In the genomic region with DNA sequence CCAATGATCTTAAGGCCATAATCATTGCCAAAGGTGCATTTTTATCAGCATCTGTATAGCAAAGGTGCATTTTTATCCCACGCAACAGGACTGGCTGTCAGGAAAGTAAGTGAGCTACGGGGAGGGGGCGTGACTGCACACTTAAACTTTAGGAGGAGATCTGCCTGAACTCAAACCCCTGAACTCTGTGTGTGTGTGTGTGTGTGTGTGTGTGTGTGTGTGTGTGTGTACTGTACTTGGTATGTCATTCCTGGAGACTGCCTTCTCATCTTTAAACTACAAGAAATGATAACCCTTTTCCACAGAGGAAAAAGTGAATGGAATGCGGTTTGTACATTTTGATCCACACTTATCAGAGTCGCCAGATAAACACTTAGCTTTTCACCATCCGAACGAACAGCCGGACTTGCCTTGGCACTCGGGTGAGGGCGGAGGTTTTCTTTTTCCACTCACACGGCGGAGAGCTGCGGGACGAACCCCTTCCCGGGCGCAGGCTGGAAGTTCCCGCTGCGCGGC, we compare ENCODE assay signal across 8 mouse cellular contexts. TPM values are rescaled to one million over a fixed set of nuclear protein-coding genes. Genes with fewer than 3 reads are reported as not detected.
DNase-seq lines count a peak whose midpoint lies in the region; ATAC-seq and TF ChIP-seq lines count a peak whose summit lies in the region.

No protein-coding gene starts in this region.

- peak overlapping the region; percentile 85 for H3K4me3 ChIP-seq in lung, embryonic 16.5 days (ENCODE audit: low read length)
- peak overlapping the region; percentile 80 for H3K4me3 ChIP-seq in embryonic facial prominence, embryonic 15.5 days (replicated peaks)
- H3K4me3 ChIP-seq in limb, embryonic 11.5 days (ENCODE audit: low read depth, low read length): peak overlapping the region; percentile 68
- H3K4me3 ChIP-seq in small intestine, adult 2 months (ENCODE audit: low read depth, low read length): peak overlapping the region; percentile 78

- H3K36me3 ChIP-seq in lung, embryonic 16.5 days (ENCODE audit: control insufficient read depth, insufficient read depth, low read length): no peaks in the 10 kb centered on the region
- no peaks in the 10 kb centered on the region for H3K36me3 ChIP-seq in embryonic facial prominence, embryonic 15.5 days
- H3K36me3 ChIP-seq in limb, embryonic 11.5 days (ENCODE audit: control insufficient read depth, insufficient read depth, low read length): no peaks in the 10 kb centered on the region
- H3K36me3 ChIP-seq in small intestine, adult 2 months (ENCODE audit: control insufficient read depth, insufficient read depth, low read length): no peaks in the 10 kb centered on the region

- WGBS in lung, embryonic 16.5 days: 2% methylated on average over 19 of the region's 19 CpGs
- WGBS in embryonic facial prominence, embryonic 15.5 days: 1% methylated on average over 19 of the region's 19 CpGs
- WGBS in limb, embryonic 11.5 days: 2% methylated on average over 19 of the region's 19 CpGs
- WGBS in small intestine, adult 2 months: 4% methylated on average over 19 of the region's 19 CpGs

- peak overlapping the region; percentile 97 for H3K4me2 ChIP-seq in lung, embryonic 16.5 days (ENCODE audit: low read depth, low read length)
- peak overlapping the region; percentile 93 for H3K4me2 ChIP-seq in embryonic facial prominence, embryonic 15.5 days (replicated peaks)
- peak overlapping the region; percentile 96 for H3K4me2 ChIP-seq in limb, embryonic 11.5 days (ENCODE audit: low read depth, severe bottlenecking)

- TF ChIP-seq POLR2A in small intestine, adult 2 months (IDR thresholded peaks at IDR 0.05; ENCODE audit: low read depth, low read length): no peak

- H3K27ac ChIP-seq in lung, embryonic 16.5 days (ENCODE audit: low read length): peak overlapping the region; percentile 95
- peak overlapping the region; percentile 99 for H3K27ac ChIP-seq in embryonic facial prominence, embryonic 15.5 days (replicated peaks)
- H3K27ac ChIP-seq in limb, embryonic 11.5 days (replicated peaks; ENCODE audit: low read depth, low read length): peak overlapping the region; percentile 95
- peak overlapping the region; percentile 99 for H3K27ac ChIP-seq in small intestine, adult 2 months (ENCODE audit: insufficient read depth, low read depth, low read length)

- H3K9ac ChIP-seq in lung, embryonic 16.5 days (ENCODE audit: low read length): peak overlapping the region; percentile 94
- peak overlapping the region; percentile 89 for H3K9ac ChIP-seq in embryonic facial prominence, embryonic 15.5 days
- peak overlapping the region; percentile 85 for H3K9ac ChIP-seq in limb, embryonic 11.5 days (ENCODE audit: low read length)

- no peaks in the 10 kb centered on the region for H3K9me3 ChIP-seq in lung, embryonic 16.5 days (ENCODE audit: control insufficient read depth, low read length)
- H3K9me3 ChIP-seq in embryonic facial prominence, embryonic 15.5 days (replicated peaks): no peaks in the 10 kb centered on the region
- no peaks in the 10 kb centered on the region for H3K9me3 ChIP-seq in limb, embryonic 11.5 days (ENCODE audit: control insufficient read depth, low read length)

- no peaks in the 10 kb centered on the region for H3K27me3 ChIP-seq in lung, embryonic 16.5 days (ENCODE audit: control insufficient read depth, insufficient read depth, low read depth, low read length)
- H3K27me3 ChIP-seq in embryonic facial prominence, embryonic 15.5 days: no peaks in the 10 kb centered on the region
- H3K27me3 ChIP-seq in limb, embryonic 11.5 days (ENCODE audit: control insufficient read depth, insufficient read depth, low read length): no peaks in the 10 kb centered on the region
- H3K27me3 ChIP-seq in small intestine, adult 2 months (ENCODE audit: control insufficient read depth, insufficient read depth, low read length): no peaks in the 10 kb centered on the region

- no peak for TF ChIP-seq CTCF in small intestine, adult 2 months (IDR thresholded peaks at IDR 0.05; ENCODE audit: extremely low read depth, insufficient read length, insufficient replicate concordance, low read depth, low read length)

- ATAC-seq in lung, embryonic 16.5 days (ENCODE audit: low read depth): no peak
- no peak for ATAC-seq in embryonic facial prominence, embryonic 15.5 days (ENCODE audit: insufficient number of reproducible peaks, low FRiP score, low TSS enrichment, low read depth)
- ATAC-seq in limb, embryonic 11.5 days (ENCODE audit: insufficient number of reproducible peaks, low FRiP score, low TSS enrichment, low read depth): no peak

- DNase-seq in lung, postnatal 14 days: no peak
- DNase-seq in limb, embryonic 11.5 days (ENCODE audit: low spot score): peak; percentile 36
- DNase-seq in right cerebral cortex, adult 18-20 months: no peak
- no peak for DNase-seq in T-cell, adult 2 months (ENCODE audit: low spot score)
- DNase-seq in right cerebral cortex, adult 2 months (ENCODE audit: low spot score in 2 of 2): no peak

- peaks cover 22% of the 10 kb centered on the region for H3K4me1 ChIP-seq in lung, embryonic 16.5 days (replicated peaks; ENCODE audit: control insufficient read depth, insufficient read depth, low read length)
- peaks cover 38% of the 10 kb centered on the region for H3K4me1 ChIP-seq in embryonic facial prominence, embryonic 15.5 days
- peaks cover 20% of the 10 kb centered on the region for H3K4me1 ChIP-seq in limb, embryonic 11.5 days (ENCODE audit: control insufficient read depth, insufficient read depth, low read length)
- peaks cover 35% of the 10 kb centered on the region for H3K4me1 ChIP-seq in small intestine, adult 2 months (ENCODE audit: control insufficient read depth, insufficient read depth, insufficient read length, low read length)

RNA-seq across cellular contexts. Expression of a gene that starts 1.5 kb away (rescaled TPM):
- 4.7 and 4.9 TPM in 2 replicates for polyA plus RNA-seq in lung, embryonic 16.5 days (2015; fragmentation: Nextera tagmentation; extraction: Ambion mirVana)
- 8.1 and 8.8 TPM in 2 replicates for polyA plus RNA-seq in embryonic facial prominence, embryonic 15.5 days (2015; fragmentation: Nextera tagmentation; extraction: Ambion mirVana)
- polyA plus RNA-seq in limb, embryonic 11.5 days (2014; fragmentation: Nextera tagmentation; extraction: Ambion mirVana): 5.1 and 6.1 TPM in 2 replicates
- 1.5 and 3.3 TPM in 2 replicates for polyA plus RNA-seq in small intestine, adult 2 months (2012; rRNA removed)

RNA-seq across cellular contexts. Expression of a gene that starts 21.1 kb away (rescaled TPM):
- 16.2 and 18.4 TPM in 2 replicates for polyA plus RNA-seq in lung, embryonic 16.5 days (2015; fragmentation: Nextera tagmentation; extraction: Ambion mirVana)
- 14.1 and 16.2 TPM in 2 replicates for polyA plus RNA-seq in embryonic facial prominence, embryonic 15.5 days (2015; fragmentation: Nextera tagmentation; extraction: Ambion mirVana)
- 13.9 and 14.3 TPM in 2 replicates for polyA plus RNA-seq in limb, embryonic 11.5 days (2014; fragmentation: Nextera tagmentation; extraction: Ambion mirVana)
- polyA plus RNA-seq in small intestine, adult 2 months (2012; rRNA removed): 0.50 and 0.80 TPM in 2 replicates
